Mouse (Mus musculus) Muller cell, postnatal 12 days (primary cell): ENCODE measurements at regions not wholly inside any gene's neighbourhood (a gene's known extent, or its start where the extent isn't known, plus 50 kb on each side); places are given as distances from the start of the nearest gene placed in this dataset.
A peak's percentile ranks its signal among the peaks of the same experiment; 100 is the strongest.
"Not testable (repeated sequence)": the region's sequence is repeated elsewhere in the genome, so short reads cannot be mapped to it uniquely, and the experiment has no call there.

Source experiments
- DNase-seq: peaks from one replicate; pipeline ENCODE4 v3.0.0-alpha.2; 2015; ENCODE audit errors: inconsistent ontology term

DNA sequence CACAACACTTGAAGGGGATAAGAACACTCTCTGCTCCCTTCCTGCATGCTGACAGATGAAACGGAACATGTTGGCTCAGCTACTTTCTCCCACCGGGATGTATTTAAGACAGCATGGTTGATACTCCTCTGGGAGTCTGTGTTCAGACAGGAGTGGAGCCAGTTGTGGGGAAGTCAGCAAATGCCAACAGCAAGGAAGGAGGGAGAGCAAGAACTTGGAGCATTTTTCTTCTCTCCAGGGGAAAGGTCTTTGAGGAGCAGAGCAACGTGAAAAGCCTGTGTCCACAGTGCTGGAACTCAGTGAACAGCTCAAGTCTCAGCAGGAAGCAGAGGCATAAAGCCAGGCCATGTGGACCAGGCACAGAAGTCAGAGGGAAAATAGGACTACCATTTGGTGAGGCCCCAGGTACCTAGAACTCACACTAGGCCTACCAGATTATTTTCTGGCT lies 188.8 kb upstream of the Dmac1 start:
- DNase-seq: no peak

- DNase-seq: no peak
Observed at GRCm38 (mm10) chr4:75463579-75463978, 185.5 kb upstream of the Dmac1 start.

- no peak for DNase-seq
Observed at GRCm38 (mm10) chr4:75449478-75449877, 171.4 kb upstream of the Dmac1 start.

- no peak for DNase-seq
Observed at GRCm38 (mm10) chr4:75423296-75423695, 145.2 kb upstream of the Dmac1 start.

GRCm38 (mm10) chr4:75400754-75401153 lies 122.6 kb upstream of the Dmac1 start:
- DNase-seq: not testable (repeated sequence)

DNA sequence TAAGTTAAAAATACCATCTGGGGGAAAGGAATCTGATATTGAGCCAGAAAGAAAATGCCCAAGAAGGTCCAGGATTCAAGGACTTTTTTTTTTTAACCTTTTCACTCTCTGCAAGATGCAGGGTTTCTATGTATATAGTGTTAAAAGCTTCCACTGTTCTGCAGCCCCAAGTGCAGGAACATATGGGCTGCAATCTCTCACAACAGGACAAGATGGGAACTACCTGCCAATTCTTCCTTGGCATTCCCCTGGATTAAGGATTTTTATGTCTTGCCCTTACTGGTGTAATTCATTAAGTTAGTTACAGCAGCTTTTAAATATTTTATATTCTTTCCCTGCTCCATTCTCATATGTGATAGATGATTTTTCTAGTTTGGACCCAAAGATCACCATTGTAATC lies 116.9 kb upstream of the Dmac1 start:
- no peak for DNase-seq

- DNase-seq: no peak
Observed at GRCm38 (mm10) chr4:75394264-75394663, 116.2 kb upstream of the Dmac1 start.

DNA sequence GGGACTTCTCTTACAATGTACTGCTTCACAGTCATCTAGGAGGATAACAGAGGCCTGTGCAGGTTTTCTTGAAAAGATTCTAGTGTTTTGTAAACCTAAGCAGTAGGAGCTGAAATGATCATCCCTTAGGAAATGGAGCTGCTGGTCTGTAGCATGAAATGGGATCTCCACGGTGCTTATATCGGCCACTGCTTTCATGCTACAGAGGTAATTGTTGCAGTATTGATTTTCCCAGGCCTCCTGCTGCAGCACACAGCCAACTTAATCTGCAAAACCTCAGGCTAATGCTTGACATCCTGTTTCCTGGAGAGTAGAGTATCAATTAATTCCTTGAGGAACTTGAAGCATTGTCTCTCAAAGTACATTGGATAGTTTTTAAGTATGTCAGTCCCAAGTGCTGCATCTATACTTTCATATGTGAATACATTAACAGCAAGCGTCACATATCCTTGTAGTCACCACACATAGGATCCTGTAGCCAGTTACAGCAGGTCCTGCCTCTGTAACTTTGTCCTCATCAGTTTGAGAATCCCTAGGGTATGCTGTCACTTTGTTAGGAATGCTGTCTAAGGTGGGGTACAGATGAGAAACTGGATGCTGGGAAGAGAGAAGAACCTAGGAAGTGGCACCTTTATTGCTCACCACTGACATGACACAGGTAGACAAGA lies 108.3 kb upstream of the Dmac1 start:
- DNase-seq: no peak

DNA sequence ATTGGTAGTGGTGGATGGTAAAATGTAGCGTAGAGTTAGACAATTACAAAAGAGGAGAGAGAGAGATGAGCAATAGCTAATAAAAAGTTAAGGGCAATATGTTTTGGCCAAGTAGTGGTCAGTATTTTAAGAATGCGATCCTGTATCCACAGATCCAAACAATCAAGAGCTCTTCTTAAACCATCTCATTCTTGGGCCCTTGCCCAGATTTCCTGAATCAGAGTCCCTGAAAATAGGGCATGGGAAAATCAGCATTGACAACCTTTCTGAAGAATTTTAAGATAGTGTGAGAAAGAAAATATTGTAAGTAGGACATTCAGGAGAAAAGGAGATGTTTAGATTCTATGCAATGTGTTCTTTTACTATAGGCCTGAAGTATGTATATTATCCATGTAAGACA lies 81.4 kb upstream of the Dmac1 start:
- peak; percentile 74 for DNase-seq

DNA sequence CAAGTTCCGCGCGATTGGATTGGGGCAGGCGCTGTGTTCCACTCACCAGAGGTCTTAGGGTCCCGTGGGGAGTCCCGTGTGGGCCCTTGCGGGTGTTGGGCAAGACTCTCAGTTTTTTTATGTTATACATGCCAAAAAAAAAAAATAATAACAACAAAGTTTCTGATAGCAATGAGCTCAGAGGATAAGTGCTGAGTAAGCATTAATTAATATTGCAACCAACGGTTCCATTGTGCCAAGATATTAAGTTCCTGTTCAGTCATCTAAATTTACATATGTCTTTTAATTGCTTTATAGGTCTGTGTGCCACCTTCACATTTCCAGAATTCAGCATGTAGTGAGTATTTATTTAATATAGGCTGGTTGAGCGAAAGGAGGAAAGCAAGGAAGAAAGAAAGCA lies 77.5 kb upstream of the Dmac1 start:
- DNase-seq: no peak

GRCm38 (mm10) chr4:75334496-75334895 lies 56.4 kb upstream of the Dmac1 start:
- peak; percentile 17 for DNase-seq

GRCm38 (mm10) chr4:75332791-75333190 lies 54.7 kb upstream of the Dmac1 start:
- DNase-seq: no peak

DNA sequence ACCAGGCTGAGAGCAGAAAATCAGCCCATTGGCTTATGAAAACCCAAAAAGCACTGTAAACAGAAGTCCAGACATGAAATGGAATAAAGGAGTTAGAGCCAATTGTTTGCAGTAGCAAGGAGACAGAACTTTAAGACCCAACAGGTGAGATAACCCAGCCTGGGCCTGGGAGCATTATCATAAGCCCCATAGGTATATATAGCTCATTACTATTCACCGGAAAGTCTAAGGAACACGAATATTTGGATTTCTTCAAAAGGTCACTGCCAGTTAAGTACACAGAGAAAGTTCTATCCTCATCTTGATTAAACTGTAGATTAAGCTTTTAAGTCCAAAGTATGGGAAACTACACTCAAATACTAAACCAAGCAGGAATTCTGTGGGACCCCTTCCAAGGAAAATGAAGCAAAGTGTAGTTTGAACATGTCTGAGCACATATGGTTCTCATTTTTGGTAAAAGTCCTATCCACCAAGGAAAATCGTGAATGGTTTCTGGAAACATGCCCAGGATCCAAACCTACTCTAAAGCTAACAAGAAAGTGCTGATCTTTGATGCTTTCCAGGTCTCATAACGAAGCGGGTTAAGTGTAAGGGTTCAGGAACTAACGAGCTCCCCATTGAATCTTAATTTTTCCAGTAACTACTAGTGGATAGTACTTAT lies 51.5 kb upstream of the Dmac1 start:
- DNase-seq: peak; percentile 7
